Mouse (Mus musculus): ENCODE data around the gene Chrm3.

The Chrm3 gene

DNA sequence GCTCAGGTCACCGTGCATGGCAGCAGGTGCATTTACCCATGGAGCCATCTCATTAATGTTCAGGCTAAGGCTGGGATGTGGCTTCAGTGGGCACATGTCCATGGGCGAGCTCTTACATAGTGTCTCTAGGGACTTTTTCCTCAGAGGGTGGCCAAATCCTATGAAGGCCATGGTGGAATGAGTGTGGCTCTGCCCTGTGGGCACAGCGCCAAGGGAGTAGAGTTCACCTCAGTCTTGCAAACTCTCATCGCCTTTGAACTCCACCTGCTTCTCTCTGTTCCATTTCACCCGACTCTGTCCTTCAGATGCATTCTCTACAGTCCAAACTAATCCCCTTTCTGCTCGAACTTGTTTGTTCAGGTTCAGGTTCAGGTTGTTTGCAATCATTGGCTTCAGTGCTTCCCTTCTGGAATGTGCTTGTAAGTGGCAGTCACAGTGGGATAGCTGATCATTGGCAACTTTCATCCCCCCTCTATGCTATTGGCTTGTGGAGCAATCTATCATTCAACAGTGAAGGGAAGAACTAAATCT, 278.7 kb downstream of the Chrm3 start:
- peak in 1 of 2 experiments; percentile 31 for DNase-seq (ENCODE audit: inconsistent age in 2 of 2, low spot score in 1 of 2)

- DNase-seq (ENCODE audit: inconsistent age in 2 of 2, low spot score in 1 of 2): peak; percentile 12 to 59
Observed at GRCm38 (mm10) chr13:10071165-10071564, 289.5 kb downstream of the Chrm3 start.

GRCm38 (mm10) chr13:10068927-10069580, 291.6 kb downstream of the Chrm3 start:
- no peak for DNase-seq (ENCODE audit: inconsistent age in 2 of 2, low spot score in 1 of 2)

- no peak for DNase-seq (ENCODE audit: inconsistent age in 2 of 2, low spot score in 1 of 2)
Observed at GRCm38 (mm10) chr13:10066829-10067618, 293.6 kb downstream of the Chrm3 start.

DNA sequence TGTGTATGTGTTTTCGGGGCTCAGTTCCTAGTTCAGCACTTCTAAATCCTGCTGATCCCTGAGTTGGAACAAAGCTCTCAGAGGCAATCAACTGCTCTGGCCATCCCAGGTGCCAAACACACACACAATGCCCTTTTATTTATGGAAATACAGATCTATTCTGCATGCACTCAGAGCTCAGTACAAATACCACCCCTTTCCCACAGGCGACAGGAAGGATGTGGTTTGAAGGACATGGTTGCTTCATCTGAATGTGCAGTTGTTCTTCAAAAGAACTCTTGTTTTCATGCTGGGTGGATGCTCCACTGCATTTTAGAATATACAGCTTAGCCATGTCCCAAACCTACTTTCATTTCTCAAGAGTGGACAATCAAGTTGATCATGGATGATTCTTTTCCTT, 294.9 kb downstream of the Chrm3 start:
- DNase-seq (ENCODE audit: inconsistent age in 2 of 2, low spot score in 1 of 2): peak in 1 of 2 experiments; percentile 32

DNA sequence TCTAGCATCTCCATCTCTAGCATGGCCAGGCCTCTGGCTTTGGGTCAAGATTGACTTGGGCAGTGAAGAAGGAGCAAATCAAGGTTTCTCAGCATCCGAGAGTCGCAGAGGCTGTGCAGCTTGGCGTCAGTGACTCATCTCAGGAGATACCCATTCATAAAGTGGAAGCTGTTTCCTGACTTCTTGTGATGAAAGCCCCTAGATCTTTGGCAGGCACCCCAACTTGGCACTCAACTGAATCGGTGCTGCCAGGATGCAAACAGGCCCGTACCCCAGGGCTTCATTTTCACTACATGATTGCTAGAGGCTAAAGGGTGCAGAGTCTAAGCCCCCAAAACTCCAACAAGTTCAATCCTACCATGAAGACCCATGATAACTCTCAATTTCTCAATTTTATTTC, 298.0 kb downstream of the Chrm3 start:
- peak; percentile 23 to 58 for DNase-seq (ENCODE audit: inconsistent age in 2 of 2, low spot score in 1 of 2)

- DNase-seq (ENCODE audit: inconsistent age in 2 of 2, low spot score in 1 of 2): no peak
Observed at GRCm38 (mm10) chr13:10058993-10059392, 301.7 kb downstream of the Chrm3 start.

DNA sequence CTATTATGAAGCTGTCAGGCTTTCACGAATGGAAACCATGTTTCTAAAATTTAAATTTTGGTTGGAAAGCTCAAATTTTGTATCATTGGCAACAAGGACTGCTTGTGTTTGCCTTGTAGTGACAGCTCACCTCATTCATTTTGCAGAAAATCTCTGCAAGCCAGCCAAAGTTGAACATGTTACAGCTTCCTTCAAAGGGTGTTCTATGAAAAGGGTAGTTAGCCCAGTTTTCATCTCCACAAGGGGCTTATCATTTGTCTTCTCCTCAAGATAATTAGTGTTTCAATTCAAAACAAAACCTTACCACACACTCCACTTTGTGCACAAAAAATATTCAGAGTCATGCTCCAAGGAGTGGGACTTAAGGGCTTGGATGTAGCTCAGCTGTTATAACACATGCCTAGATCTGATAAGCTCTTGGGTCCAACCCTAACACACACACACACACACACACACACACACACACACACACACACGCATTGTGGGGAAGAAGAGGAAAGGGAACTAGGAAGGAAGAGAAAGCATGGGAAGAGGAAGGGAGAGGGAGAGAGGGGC, 302.9 kb downstream of the Chrm3 start:
- DNase-seq (ENCODE audit: inconsistent age in 2 of 2, low spot score in 1 of 2): no peak

- DNase-seq (ENCODE audit: inconsistent age in 2 of 2, low spot score in 1 of 2): no peak
Observed at GRCm38 (mm10) chr13:10054086-10054485, 306.6 kb downstream of the Chrm3 start.

- DNase-seq (ENCODE audit: inconsistent age in 2 of 2, low spot score in 1 of 2): no peak
Observed at GRCm38 (mm10) chr13:10053301-10053889, 307.3 kb downstream of the Chrm3 start.

DNA sequence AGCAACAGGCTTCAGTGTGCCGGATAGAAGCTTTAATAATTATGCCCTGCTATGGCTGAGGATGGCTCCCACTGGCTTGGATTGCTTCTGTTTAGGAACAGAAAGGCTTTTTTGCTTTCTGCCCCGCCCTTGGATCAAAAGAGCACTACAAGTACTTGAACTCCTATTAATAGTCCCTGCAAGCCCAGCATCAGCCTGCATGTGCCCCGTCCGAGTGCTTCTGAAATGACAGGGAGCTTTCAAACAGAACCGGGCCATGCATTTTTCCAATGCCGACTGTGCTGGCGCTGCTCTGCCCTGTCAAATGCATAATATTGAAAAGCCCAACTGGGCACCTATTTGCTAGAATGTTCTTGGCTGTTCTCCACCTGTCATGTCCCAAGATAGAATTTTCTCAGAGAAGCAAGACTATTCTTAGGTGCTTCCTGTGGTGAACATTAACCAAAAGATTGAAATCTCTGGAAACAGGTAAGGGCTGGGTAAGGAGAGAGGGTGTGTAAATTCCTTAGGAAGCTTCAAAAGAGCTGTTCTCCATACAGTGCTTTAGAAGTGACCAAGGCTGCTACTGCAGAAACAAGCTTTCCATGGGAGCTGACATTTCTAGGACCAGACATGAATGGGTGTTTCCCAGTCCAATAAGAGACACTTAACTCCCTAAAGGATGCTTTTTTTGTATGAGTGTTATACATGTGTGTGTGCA, 314.8 kb downstream of the Chrm3 start:
- DNase-seq (ENCODE audit: inconsistent age in 2 of 2, low spot score in 1 of 2): peak in 1 of 2 experiments; percentile 24

DNA sequence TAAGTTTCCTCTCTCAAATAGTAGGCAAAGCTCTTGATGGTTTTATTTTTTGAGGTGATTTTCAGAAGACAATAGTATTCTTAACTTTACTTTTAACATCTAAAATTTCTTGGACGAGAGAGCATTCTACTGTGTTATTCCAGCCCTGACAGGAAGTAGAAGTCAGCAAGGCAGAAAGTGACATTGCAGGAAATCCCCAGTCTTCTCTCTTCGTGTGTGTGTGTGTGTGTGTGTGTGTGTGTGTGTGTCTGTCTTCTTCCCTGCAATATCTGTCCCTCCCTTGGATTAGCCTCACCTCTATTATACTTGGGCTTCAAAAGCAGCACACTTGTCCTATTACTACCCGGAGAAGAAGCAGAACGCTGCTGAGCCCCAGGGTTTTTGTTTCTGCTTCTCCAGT, 316.6 kb downstream of the Chrm3 start:
- DNase-seq (ENCODE audit: inconsistent age in 2 of 2, low spot score in 1 of 2): peak; percentile 13 to 54

- no peak for DNase-seq (ENCODE audit: inconsistent age in 2 of 2, low spot score in 1 of 2)
Observed at GRCm38 (mm10) chr13:10033570-10034399, 326.9 kb downstream of the Chrm3 start.

DNA sequence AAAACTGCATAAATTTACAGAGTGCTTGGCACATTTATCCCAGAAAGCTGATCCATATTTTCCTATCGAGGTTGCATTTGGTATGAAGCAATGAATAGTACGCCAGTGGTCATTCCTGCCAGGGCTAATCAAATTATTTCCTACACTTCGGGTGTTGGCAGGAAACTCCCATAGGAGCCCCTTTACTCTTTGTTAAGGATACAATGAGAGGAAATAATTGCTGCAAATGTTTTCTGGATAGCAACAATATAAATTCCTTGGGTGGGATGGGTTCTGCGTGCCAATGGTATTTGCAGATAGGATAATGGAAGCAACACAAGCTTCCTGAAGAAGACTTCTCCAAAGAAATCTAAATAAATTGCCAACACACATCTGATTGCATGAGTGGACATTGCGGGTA, 329.1 kb downstream of the Chrm3 start:
- DNase-seq (ENCODE audit: inconsistent age in 2 of 2, low spot score in 1 of 2): no peak

DNA sequence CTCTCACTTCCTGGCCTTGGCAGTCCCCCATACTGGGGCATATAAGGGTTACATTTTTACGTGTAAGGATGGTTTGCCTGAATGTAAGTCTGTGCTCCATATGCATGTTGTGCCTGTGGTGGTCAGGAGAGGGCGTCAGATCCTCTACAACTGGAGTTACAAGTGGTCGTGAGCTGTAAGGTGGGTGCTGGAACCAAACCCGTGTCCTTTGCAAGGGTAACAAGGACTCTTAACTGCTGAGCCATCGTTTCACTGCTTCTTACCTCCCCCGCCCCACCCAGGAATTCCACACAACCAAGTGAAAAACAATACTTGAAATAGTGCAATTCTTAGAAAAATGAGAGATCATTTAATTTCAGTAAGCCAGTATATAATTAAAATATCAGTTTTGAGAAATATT, 330.7 kb downstream of the Chrm3 start:
- DNase-seq (ENCODE audit: inconsistent age in 2 of 2, low spot score in 1 of 2): no peak

DNA sequence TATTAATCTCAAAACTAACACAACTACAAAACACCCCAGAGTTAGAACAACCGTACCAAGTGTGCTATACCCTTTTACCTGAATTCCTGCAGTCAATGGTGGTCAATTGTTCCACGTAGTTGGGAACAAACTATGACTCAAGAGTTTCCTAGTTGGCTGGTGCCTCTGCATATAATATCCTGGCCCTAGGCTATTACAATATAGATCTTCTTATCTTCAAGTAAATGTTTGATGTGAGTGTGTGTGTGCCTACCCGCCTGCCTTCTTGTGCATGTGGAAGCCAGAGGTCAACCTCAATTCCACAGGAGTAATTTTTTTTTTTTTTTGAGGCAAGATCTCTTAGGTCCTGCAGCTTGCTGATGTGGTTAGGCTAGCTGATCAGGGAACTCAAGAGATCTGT, 335.5 kb downstream of the Chrm3 start:
- DNase-seq (ENCODE audit: inconsistent age in 2 of 2, low spot score in 1 of 2): no peak

- no peak for DNase-seq (ENCODE audit: inconsistent age in 2 of 2, low spot score in 1 of 2)
Observed at GRCm38 (mm10) chr13:10023112-10023511, 337.5 kb downstream of the Chrm3 start.

DNA sequence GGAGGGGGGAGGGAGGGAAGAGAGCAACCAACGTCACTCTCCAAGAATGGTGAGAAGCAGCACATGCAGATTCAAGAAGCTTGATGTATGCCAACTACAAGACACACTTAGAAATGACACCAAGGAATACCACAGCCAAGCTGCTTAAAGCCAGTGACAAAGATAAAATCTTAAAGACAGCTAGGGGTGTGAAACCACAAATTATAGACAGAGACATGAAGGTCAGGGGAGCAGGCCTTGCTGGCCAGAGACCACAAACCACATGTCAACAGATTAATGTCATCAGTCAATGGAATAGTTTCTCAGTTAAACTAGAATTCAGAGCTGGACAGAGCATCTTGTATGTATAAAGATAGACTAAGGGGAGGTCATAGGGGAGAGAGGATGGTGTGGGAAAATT, 341.4 kb downstream of the Chrm3 start:
- no peak for DNase-seq (ENCODE audit: inconsistent age in 2 of 2, low spot score in 1 of 2)

DNA sequence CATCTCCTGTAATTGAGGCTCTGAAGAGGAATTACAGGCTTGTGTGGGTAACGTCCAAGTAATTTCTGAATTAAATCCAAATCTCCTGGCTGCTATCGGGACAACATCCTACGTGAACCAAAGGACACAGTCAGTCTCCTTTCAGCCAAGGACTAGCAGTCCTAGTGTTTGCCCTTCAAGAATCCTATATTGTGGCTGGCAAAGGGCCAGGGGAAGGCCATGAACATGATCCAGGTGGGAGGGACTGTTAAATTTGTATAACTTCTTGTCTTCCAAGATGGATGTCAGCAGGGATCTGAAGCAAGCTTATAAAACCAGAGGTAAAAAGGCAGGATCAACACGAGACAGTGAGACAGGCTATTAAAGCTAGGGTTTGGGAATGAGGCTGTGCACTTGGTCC, 357.7 kb downstream of the Chrm3 start:
- DNase-seq (ENCODE audit: inconsistent age in 2 of 2, low spot score in 1 of 2): no peak

- no peak for DNase-seq (ENCODE audit: inconsistent age in 2 of 2, low spot score in 1 of 2)
Observed at GRCm38 (mm10) chr13:9997664-9998328, 362.9 kb downstream of the Chrm3 start.

Data from adrenal gland, adult (tissue).